Mouse (Mus musculus): Measurements from ENCODE around the gene Thbs2.

GRCm38 (mm10) chr17:14619038-14619437, 75.0 kb downstream of the Thbs2 start:
- TF ChIP-seq CTCF (IDR thresholded peaks at IDR 0.05; ENCODE audit: borderline replicate concordance, insufficient read depth, low read depth, low read length) (no peak), POLR2A (IDR thresholded peaks at IDR 0.05; ENCODE audit: borderline replicate concordance, insufficient read depth, low read length) (no peak)

All from cerebellum, adult 2 months (tissue).